Mouse (Mus musculus) heart, adult 8-10 months (tissue): ENCODE data around the gene Nfic. TPM values are rescaled to one million over a fixed set of nuclear protein-coding genes. Genes with fewer than 3 reads are reported as not detected.

Experiments
- DNase-seq: peaks from one replicate; pipeline ENCODE4 v3.0.0; 2022; ENCODE audit warnings: low spot score
- microRNA-seq: library from miRNA; unstranded; fragments of <30 nt; microRNA quantifications from one replicate; pipeline ENCODE4 v1.2.0, GENCODE M21; 2022
- total RNA-seq, 4 experiments: library from RNA; stranded (reverse); gene quantifications; 2 replicates each; pipeline ENCODE4 v1.2.4; 2022

Gene Nfic
- total RNA-seq, 4 experiments from 2014 or later, result 100 to 132 (median 108) TPM

GRCm38 (mm10) chr10:81360721-81361120, 94.7 kb downstream of the Nfic start:
- DNase-seq, result no peak

- no peak for DNase-seq
Measured at GRCm38 (mm10) chr10:81358841-81359240, 96.6 kb downstream of the Nfic start.

GRCm38 (mm10) chr10:81358209-81358608, 97.2 kb downstream of the Nfic start:
- DNase-seq, result no peak

GRCm38 (mm10) chr10:81356991-81357844, 98.2 kb downstream of the Nfic start, which contains the start of gene Mfsd12:
TSS of gene Mfsd12 (plus strand) at chr10:81357491.
- DNase-seq, result peak; percentile 88

GRCm38 (mm10) chr10:81356352-81356990, 99.0 kb downstream of the Nfic start:
- DNase-seq, result no peak

GRCm38 (mm10) chr10:81355533-81355932, 99.9 kb downstream of the Nfic start:
- DNase-seq, result no peak

GRCm38 (mm10) chr10:81354738-81355477, 100.5 kb downstream of the Nfic start:
- DNase-seq, result no peak

- no peak for DNase-seq
Measured at GRCm38 (mm10) chr10:81351678-81352291, 103.7 kb downstream of the Nfic start.

- DNase-seq, result peak; percentile 99
Measured at GRCm38 (mm10) chr10:81350351-81351063, 104.9 kb downstream of the Nfic start, which contains the start of gene Hmg20b. TSS of gene Hmg20b (minus strand) at chr10:81350480.

GRCm38 (mm10) chr10:81349961-81350350, 105.5 kb downstream of the Nfic start:
- DNase-seq, result no peak

GRCm38 (mm10) chr10:81349146-81349545, 106.3 kb downstream of the Nfic start:
- no peak for DNase-seq

- no peak for DNase-seq
Measured at GRCm38 (mm10) chr10:81346453-81347067, 108.9 kb downstream of the Nfic start.

Small RNA genes within 50 kb of the gene (microRNA-seq; reads per million reads assigned to microRNA genes)
- gene Gm25595, result not detected
- gene Mir1191b, result 1.7 reads per million
- 0.84 reads per million for gene Mir6913

Other genes starting within 250 kb of the Nfic start
- gene Atcay, start 224.8 kb downstream of the Nfic start, total RNA-seq, result under 1 TPM in 1 of 4 experiments, not detected in 3; 0.63 TPM
- 1 to 10 TPM; 1.6 to 3.1 (median 2.7) TPM for gene Zfr2, start 222.5 kb downstream of the Nfic start, total RNA-seq
- under 1 TPM; 0.26 to 0.75 (median 0.62) TPM for gene Matk, start 202.7 kb downstream of the Nfic start, total RNA-seq
- 100 to 1,000 TPM; 105 to 124 (median 112) TPM for gene Mrpl54, start 188.7 kb downstream of the Nfic start, total RNA-seq
- 100 to 1,000 TPM; 105 to 122 (median 112) TPM for gene Apba3, start 188.7 kb downstream of the Nfic start, total RNA-seq
- under 1 TPM in 1 of 4 experiments, not detected in 3; 0.22 TPM for gene Tjp3, start 164.1 kb downstream of the Nfic start, total RNA-seq
- 10 to 100 TPM; 25.7 to 29.5 (median 26.8) TPM for gene Pip5k1c, start 162.7 kb downstream of the Nfic start, total RNA-seq
- 10 to 100 TPM; 14.4 to 19.2 (median 16.3) TPM for gene Cactin, start 134.5 kb downstream of the Nfic start, total RNA-seq
- gene Tbxa2r, start 126.9 kb downstream of the Nfic start, total RNA-seq, result 1 to 10 TPM; 2.7 to 5.4 (median 3.5) TPM
- 1 to 10 TPM; 4.1 to 6.6 (median 5.2) TPM for gene Gipc3, start 112.4 kb downstream of the Nfic start, total RNA-seq
- gene Hmg20b, start 105.2 kb downstream of the Nfic start, total RNA-seq, result 10 to 100 TPM; 52.4 to 61.2 (median 57.1) TPM
- 10 to 100 TPM in 1 of 4 experiments, 1 to 10 TPM in 3; 9.2 to 11.4 (median 9.8) TPM for gene Mfsd12, start 98.1 kb downstream of the Nfic start, total RNA-seq
- gene 4930404N11Rik, start 89.8 kb downstream of the Nfic start, total RNA-seq, result under 1 TPM in 2 of 4 experiments, not detected in 2; 0.29 to 0.66 TPM
- 10 to 100 TPM; 25.9 to 39.0 (median 32.2) TPM for gene Fzr1, start 77.1 kb downstream of the Nfic start, total RNA-seq
- gene Dohh, start 71.2 kb downstream of the Nfic start, total RNA-seq, result 10 to 100 TPM; 49.1 to 55.0 (median 53.8) TPM
- gene Gm48551, start 71.2 kb downstream of the Nfic start, total RNA-seq, result 1 to 10 TPM in 2 of 4 experiments, under 1 TPM in 2; 0.73 to 1.3 (median 1.0) TPM
- under 1 TPM in 2 of 4 experiments, not detected in 2; 0.50 to 0.72 TPM for gene Gm48552, start 66.6 kb downstream of the Nfic start, total RNA-seq
- gene Smim24, start 62.6 kb downstream of the Nfic start, total RNA-seq, result 1 to 10 TPM; 1.4 to 2.4 (median 1.9) TPM
- gene Celf5, start 27.1 kb upstream of the Nfic start, total RNA-seq, result under 1 TPM in 2 of 4 experiments, not detected in 2; 0.12 to 0.29 TPM
- 10 to 100 TPM; 48.7 to 72.7 (median 66.7) TPM for gene Ncln, start 40.8 kb upstream of the Nfic start, total RNA-seq
- 1 to 10 TPM in 2 of 4 experiments, under 1 TPM in 2; 0.88 to 1.4 (median 1.0) TPM for gene S1pr4, start 44.5 kb upstream of the Nfic start, total RNA-seq
- under 1 TPM; 0.37 to 0.78 (median 0.54) TPM for gene Gna15, start 68.6 kb upstream of the Nfic start, total RNA-seq
- 10 to 100 TPM; 47.7 to 54.1 (median 50.9) TPM for gene Gna11, start 89.6 kb upstream of the Nfic start, total RNA-seq
- 1,000 to 10,000 TPM; 1,133 to 1,192 (median 1,173) TPM for gene Aes, start 103.9 kb upstream of the Nfic start, total RNA-seq
- gene Tle2, start 118.9 kb upstream of the Nfic start, total RNA-seq, result 10 to 100 TPM in 2 of 4 experiments, 1 to 10 TPM in 2; 5.4 to 12.1 (median 9.1) TPM
- gene Tle6, start 145.4 kb upstream of the Nfic start, total RNA-seq, result 10 to 100 TPM in 1 of 4 experiments, 1 to 10 TPM in 3; 6.8 to 12.7 (median 9.3) TPM
- gene BC025920, start 150.6 kb upstream of the Nfic start, total RNA-seq, result 1 to 10 TPM; 2.3 to 4.4 (median 3.0) TPM
- gene Sirt6, start 172.2 kb upstream of the Nfic start, total RNA-seq, result 1 to 10 TPM; 6.8 to 8.4 (median 7.3) TPM
- gene Ankrd24, start 172.9 kb upstream of the Nfic start, total RNA-seq, result 10 to 100 TPM in 1 of 4 experiments, 1 to 10 TPM in 3; 7.3 to 12.4 (median 8.5) TPM
- gene Gm10778, start 193.4 kb upstream of the Nfic start, total RNA-seq, result 1 to 10 TPM; 1.8 to 2.2 (median 2.1) TPM
- gene Zfp433, start 249.2 kb upstream of the Nfic start, total RNA-seq, result 1 to 10 TPM; 3.7 to 5.7 (median 5.1) TPM